Mouse (Mus musculus) brain, embryonic 14.5 days (tissue): ENCODE measurements around the gene Zfp64. TPM values are rescaled to one million over a fixed set of nuclear protein-coding genes. Genes with fewer than 3 reads are reported as not detected.
A peak's percentile ranks its signal among the peaks of the same experiment; 100 is the strongest.

Experiments
- DNase-seq: peaks from one replicate; pipeline ENCODE4 v3.0.0-alpha.2; 2011; ENCODE audit warnings: low read depth
- CTCF ChIP-seq: fragments of 200-500 bp; IDR thresholded peaks from 2 replicates; pipeline ENCODE4 v1.5.1; 2012; ENCODE audit warnings: inconsistent platforms, mild to moderate bottlenecking, moderate library complexity, borderline replicate concordance; ENCODE audit not compliant: insufficient read depth, insufficient read length; ENCODE audit errors: extremely low read depth
- POLR2A ChIP-seq: fragments of 200-500 bp; IDR thresholded peaks from 2 replicates; pipeline ENCODE4 v1.6.1; 2012; ENCODE audit warnings: mild to moderate bottlenecking, inconsistent platforms, borderline replicate concordance; ENCODE audit not compliant: poor library complexity, insufficient read depth, insufficient read length, severe bottlenecking; ENCODE audit errors: extremely low read depth
- polyA plus RNA-seq: library from polyadenylated mRNA; depleted of rRNA; stranded (reverse); fragments of >200 nt; gene quantifications from 2 replicates; pipeline ENCODE4 v1.2.3, GENCODE M21; 2012

The Zfp64 gene
- polyA plus RNA-seq, 1 experiment, result 37.9 TPM

- peak; percentile 23 for DNase-seq
- TF ChIP-seq CTCF (no peak), POLR2A (no peak)
These were observed 20.2 kb downstream of the Zfp64 start for GRCm38 (mm10) chr2:168935165-168935564.

DNA sequence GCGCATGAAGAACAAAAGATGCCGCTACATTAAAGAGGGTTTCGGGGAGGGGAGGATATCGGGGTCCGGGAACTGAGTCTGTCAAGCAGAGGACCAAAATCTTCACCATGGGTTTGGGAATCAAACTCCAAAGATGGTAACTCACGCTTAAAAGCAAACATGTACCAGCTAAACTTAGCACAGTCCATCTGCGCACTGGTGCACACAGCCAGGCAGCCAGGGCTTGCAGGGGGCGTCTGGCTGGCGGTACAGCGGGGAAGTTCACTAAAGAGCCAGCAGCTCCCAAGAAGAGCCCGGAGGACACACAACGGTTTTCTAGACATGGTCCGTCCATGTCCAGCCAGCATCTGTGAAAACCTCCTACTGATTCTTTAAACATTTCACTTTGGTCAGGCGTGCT lies 23.7 kb downstream of the Zfp64 start:
- TF ChIP-seq CTCF, result no peak
- TF ChIP-seq POLR2A, result no peak
- no peak for DNase-seq

GRCm38 (mm10) chr2:168929691-168930090 lies 25.7 kb downstream of the Zfp64 start:
- DNase-seq, result peak; percentile 70
- TF ChIP-seq POLR2A (no peak), CTCF (peak; percentile 84)

DNA sequence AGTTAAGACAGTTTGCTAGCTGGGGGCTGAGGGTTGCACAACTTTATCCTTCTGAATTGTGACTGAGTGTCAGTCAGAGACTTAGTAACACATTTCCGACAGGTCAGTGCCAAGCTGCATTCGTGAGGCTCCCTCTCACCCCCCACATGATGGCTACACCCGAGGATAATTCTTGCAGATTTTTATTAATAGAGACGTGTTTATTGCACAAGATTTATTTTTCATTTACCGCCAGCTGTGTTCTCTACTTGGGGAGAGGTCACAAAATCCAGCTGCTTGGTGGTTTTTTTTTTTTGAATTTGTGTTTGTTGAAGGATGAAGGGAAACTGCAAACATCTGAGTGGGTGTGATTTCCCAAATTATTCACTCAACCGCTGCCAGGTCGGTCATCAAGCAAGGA lies 28.0 kb downstream of the Zfp64 start:
- no peak for TF ChIP-seq CTCF
- TF ChIP-seq POLR2A, result no peak
- no peak for DNase-seq

DNA sequence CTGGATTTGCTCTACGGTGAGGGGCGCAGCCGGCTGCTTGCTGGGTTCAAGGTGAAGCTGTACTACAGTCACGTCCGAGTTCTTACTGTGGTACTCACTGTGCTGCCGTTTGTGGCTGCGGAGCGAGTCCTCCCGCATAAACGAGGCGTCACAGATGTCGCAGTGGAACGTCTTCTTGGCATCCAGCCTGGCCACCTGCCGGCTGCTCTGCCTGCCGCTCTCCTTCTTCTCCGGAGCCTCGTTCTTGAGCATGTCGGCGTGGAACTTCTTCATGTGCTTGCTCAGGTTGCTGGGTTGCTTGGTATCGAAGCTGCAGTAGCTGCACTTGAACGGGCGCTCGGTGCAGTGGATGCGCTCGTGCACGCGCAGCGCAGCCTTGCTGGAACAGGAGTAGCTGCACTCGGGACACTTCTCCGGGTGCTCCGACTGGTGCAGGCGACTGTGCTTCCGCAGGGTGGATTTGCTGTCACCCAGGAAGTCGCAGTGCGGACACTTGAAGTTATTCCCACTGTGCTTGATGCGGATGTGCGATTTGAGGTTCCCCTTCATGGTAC lies 29.1 kb downstream of the Zfp64 start:
- TF ChIP-seq CTCF, result no peak
- no peak for TF ChIP-seq POLR2A
- peak; percentile 70 for DNase-seq

GRCm38 (mm10) chr2:168923706-168924105 lies 31.7 kb downstream of the Zfp64 start:
- TF ChIP-seq CTCF (peak; percentile 73; the same call in 1 of the 2 replicates), POLR2A (no peak)
- DNase-seq, result peak; percentile 78

- no peak for DNase-seq
- TF ChIP-seq POLR2A, result no peak
- TF ChIP-seq CTCF, result peak; percentile 40; the same call in 1 of the 2 replicates
These were observed 32.9 kb downstream of the Zfp64 start for GRCm38 (mm10) chr2:168922466-168922865.

- DNase-seq, result no peak
- TF ChIP-seq CTCF, result no peak
- no peak for TF ChIP-seq POLR2A
These were observed 35.4 kb downstream of the Zfp64 start for GRCm38 (mm10) chr2:168920007-168920406.

GRCm38 (mm10) chr2:168912901-168913721 lies 42.3 kb downstream of the Zfp64 start:
- TF ChIP-seq CTCF, result no peak
- no peak for TF ChIP-seq POLR2A
- peak; percentile 28 for DNase-seq

DNA sequence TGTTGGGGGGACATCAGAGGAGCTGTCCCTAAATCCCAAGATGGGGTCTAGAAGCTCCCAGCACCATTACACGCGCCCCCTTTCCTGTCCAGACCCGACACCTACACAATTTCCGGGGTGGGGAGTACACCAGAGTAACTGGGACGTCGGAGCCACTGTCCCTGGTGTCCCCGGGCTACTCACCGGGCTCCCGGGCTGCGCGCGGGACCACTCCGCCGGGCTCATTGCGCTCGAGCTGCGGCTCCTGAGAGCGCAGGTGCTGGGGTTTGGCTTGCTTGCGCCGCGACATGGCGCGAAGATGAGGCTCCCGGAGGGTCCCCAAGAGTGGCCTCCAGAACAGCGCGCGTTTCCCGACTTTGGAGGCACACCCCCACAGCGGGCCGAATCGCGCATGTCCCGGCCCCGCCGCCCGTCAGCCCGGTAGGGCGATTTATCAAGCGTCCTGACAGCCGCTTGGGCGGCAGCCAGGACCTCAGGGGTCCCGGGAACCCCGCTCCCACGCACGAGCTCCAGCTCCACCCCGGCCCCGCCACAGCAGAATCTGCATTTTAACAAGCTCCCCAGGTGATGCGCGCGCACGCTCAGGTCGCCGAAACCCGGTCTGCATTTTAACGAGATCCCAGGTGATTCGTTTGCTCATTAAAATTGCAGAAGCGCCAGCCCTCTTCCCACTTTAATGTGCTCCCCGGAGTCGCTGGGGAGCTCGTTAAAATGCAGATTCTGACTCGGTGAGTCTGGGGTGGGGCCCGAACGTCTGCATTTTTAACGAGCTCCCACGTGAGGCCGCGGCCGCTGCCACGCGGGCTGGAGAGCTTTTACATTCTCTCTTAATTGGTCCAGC lies 43.1 kb downstream of the Zfp64 start:
- peak; percentile 83 for DNase-seq
- no peak for TF ChIP-seq POLR2A
- no peak for TF ChIP-seq CTCF

- no peak for TF ChIP-seq POLR2A
- no peak for TF ChIP-seq CTCF
- DNase-seq, result no peak
These were observed 43.9 kb downstream of the Zfp64 start for GRCm38 (mm10) chr2:168911527-168911926.
